Comparison of ENCODE assay signal across 28 mouse cellular contexts in the genomic region with DNA sequence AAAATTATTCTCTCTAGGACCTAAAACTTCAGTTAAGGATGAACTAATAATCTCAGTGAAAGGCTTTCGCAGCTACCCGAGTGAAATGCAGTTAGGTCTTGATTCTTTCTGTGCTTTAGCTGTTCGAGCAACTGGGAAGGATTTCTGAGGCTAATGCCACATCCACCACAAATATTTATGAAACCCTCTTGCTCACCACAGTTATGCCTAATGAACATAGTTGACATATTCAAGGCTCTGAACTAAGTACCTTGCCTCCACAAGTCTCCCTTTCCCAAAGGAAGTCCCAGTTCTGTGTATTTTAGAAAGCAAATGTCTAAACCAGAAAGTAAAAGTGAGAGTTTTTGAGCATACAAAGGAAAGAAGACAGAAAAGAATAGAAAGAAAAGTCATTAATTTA.
DNase-seq lines count a peak whose midpoint lies in the region; ATAC-seq and TF ChIP-seq lines count a peak whose summit lies in the region.
"Had no signal": no experiment of that assay in that cellular context is flagged by ENCODE, and none has a peak within 500 bp of the region (broad histone marks: within the 10 kb centered on the region; RNA-seq: fewer than 3 reads in every experiment).

No protein-coding gene starts in this region.

- H3K27ac ChIP-seq in limb, embryonic 14.5 days (replicated peaks; ENCODE audit: low read depth, low read length) = no peak overlapping the region
- no peak overlapping the region for H3K27ac ChIP-seq in limb, embryonic 10.5 days
- H3K27ac ChIP-seq: embryonic facial prominence, embryonic 12.5 days; forebrain, embryonic 15.5 days; heart, embryonic 15.5 days; hindbrain, embryonic 10.5 days; hindbrain, embryonic 13.5 days; intestine, embryonic 15.5 days had no signal

- no peak overlapping the region for H3K9ac ChIP-seq in limb, embryonic 14.5 days (ENCODE audit: low read depth, low read length, severe bottlenecking)
- H3K9ac ChIP-seq: embryonic facial prominence, embryonic 12.5 days; forebrain, embryonic 15.5 days; heart, embryonic 12.5 days; heart, embryonic 15.5 days; hindbrain, embryonic 13.5 days; intestine, embryonic 15.5 days had no signal

- no peak for ATAC-seq in limb, embryonic 14.5 days (ENCODE audit: low FRiP score, low read depth)
- ATAC-seq: activated CD4-positive, CD25-positive, alpha-beta regulatory T cell, adult 4 months; hindbrain, embryonic 16.5 days; intestine, embryonic 15.5 days had no signal

- no peaks in the 10 kb centered on the region for H3K36me3 ChIP-seq in limb, embryonic 14.5 days (ENCODE audit: control insufficient read depth, insufficient read depth, low read length)
- no peaks in the 10 kb centered on the region for H3K36me3 ChIP-seq in limb, embryonic 10.5 days
- no peaks in the 10 kb centered on the region for H3K36me3 ChIP-seq in myocyte (ENCODE audit: control insufficient read depth, insufficient read depth)
- H3K36me3 ChIP-seq: embryonic facial prominence, embryonic 12.5 days; forebrain, embryonic 15.5 days; heart, embryonic 12.5 days; heart, embryonic 15.5 days; hindbrain, embryonic 10.5 days; hindbrain, embryonic 13.5 days; intestine, embryonic 15.5 days had no signal

- H3K4me2 ChIP-seq in limb, embryonic 14.5 days (replicated peaks; ENCODE audit: low read depth, low read length, severe bottlenecking) = no peak overlapping the region
- peak overlapping the region; percentile 4 for H3K4me2 ChIP-seq in myocyte (ENCODE audit: low read depth)
- H3K4me2 ChIP-seq: embryonic facial prominence, embryonic 12.5 days; forebrain, embryonic 15.5 days; heart, embryonic 12.5 days; heart, embryonic 15.5 days; hindbrain, embryonic 13.5 days; intestine, embryonic 15.5 days had no signal

- 73% methylated on average over 3 of the region's 3 CpGs for WGBS in limb, embryonic 14.5 days
- WGBS in limb, embryonic 10.5 days = 92% methylated on average over 3 of the region's 3 CpGs

- H3K4me3 ChIP-seq in limb, embryonic 14.5 days (replicated peaks; ENCODE audit: low read length) = no peak overlapping the region
- H3K4me3 ChIP-seq in limb, embryonic 10.5 days = no peak overlapping the region
- no peak overlapping the region for H3K4me3 ChIP-seq in myocyte
- H3K4me3 ChIP-seq: embryonic facial prominence, embryonic 12.5 days; erythroblast, embryonic 14.5 days; forebrain, embryonic 15.5 days; heart, embryonic 12.5 days; heart, embryonic 15.5 days; hindbrain, embryonic 10.5 days; hindbrain, embryonic 13.5 days; intestine, embryonic 15.5 days had no signal

- no peak for TF ChIP-seq POLR2A in limb, embryonic 14.5 days (IDR thresholded peaks at IDR 0.05; ENCODE audit: borderline replicate concordance, extremely low read depth, insufficient read depth, insufficient read length)
- no peak for TF ChIP-seq POLR2A in myocyte (IDR thresholded peaks at IDR 0.05; ENCODE audit: insufficient read length, low read depth)

- peak; percentile 8 for DNase-seq in limb, embryonic 14.5 days (ENCODE audit: low spot score)
- no peak for DNase-seq in limb, embryonic 10.5 days (ENCODE audit: low spot score)
- DNase-seq in lung, postnatal 36 days = peak; percentile 38
- no peak for DNase-seq in lung, postnatal 4 days
- DNase-seq in NIH3T3 (ENCODE audit: low read depth) = peak; percentile 59
- no peak for DNase-seq in cerebellum, postnatal 4 days (ENCODE audit: low spot score in 2 of 2)
- DNase-seq in natural killer cell, adult 2 months (ENCODE audit: low spot score in 2 of 2) = no peak
- DNase-seq: adrenal gland, adult 8-10 months; adrenal gland, postnatal 25 days; cerebellum, adult 18-20 months; cerebellum, adult 9-10 months; cerebellum, postnatal 25 days; gastrocnemius, postnatal 25 days; heart, adult 18-20 months; heart, postnatal 10 days; heart, postnatal 36 days; kidney, adult 11 months had no signal

- H3K79me2 ChIP-seq in myocyte (ENCODE audit: control insufficient read depth, insufficient read depth) = no peaks in the 10 kb centered on the region

- no peaks in the 10 kb centered on the region for H3K27me3 ChIP-seq in limb, embryonic 14.5 days (ENCODE audit: control insufficient read depth, insufficient read depth, low read length)
- H3K27me3 ChIP-seq in limb, embryonic 10.5 days (ENCODE audit: low read depth, poor library complexity, severe bottlenecking) = 0 out of 2 replicates have a peak, but pooled peaks cover 4% of the 10 kb centered on the region
- H3K27me3 ChIP-seq in myocyte (ENCODE audit: control insufficient read depth, insufficient read depth, insufficient read length) = no peaks in the 10 kb centered on the region
- H3K27me3 ChIP-seq: embryonic facial prominence, embryonic 12.5 days; forebrain, embryonic 15.5 days; heart, embryonic 12.5 days; heart, embryonic 15.5 days; hindbrain, embryonic 13.5 days; intestine, embryonic 15.5 days had no signal

- H3K9me3 ChIP-seq in limb, embryonic 14.5 days (ENCODE audit: control insufficient read depth, low read length) = no peaks in the 10 kb centered on the region
- H3K9me3 ChIP-seq in limb, embryonic 10.5 days (replicated peaks) = no peaks in the 10 kb centered on the region
- H3K9me3 ChIP-seq: embryonic facial prominence, embryonic 12.5 days; forebrain, embryonic 15.5 days; heart, embryonic 12.5 days; heart, embryonic 15.5 days; hindbrain, embryonic 10.5 days; hindbrain, embryonic 13.5 days; intestine, embryonic 15.5 days had no signal

- no peaks in the 10 kb centered on the region for H3K4me1 ChIP-seq in limb, embryonic 14.5 days (ENCODE audit: control insufficient read depth, insufficient read depth, low read length)
- H3K4me1 ChIP-seq in limb, embryonic 10.5 days = no peaks in the 10 kb centered on the region
- H3K4me1 ChIP-seq: embryonic facial prominence, embryonic 12.5 days; heart, embryonic 12.5 days; heart, embryonic 15.5 days; intestine, embryonic 15.5 days had no signal

- H3ac ChIP-seq in myocyte (ENCODE audit: control insufficient read depth, insufficient read length) = no peak overlapping the region

TF ChIP-seq in myocyte, 11 proteins besides CTCF, POLR2A, EP300 and RAD21:
- TF ChIP-seq CEBPB (IDR thresholded peaks at IDR 0.05; ENCODE audit: insufficient read depth, poor library complexity, severe bottlenecking) (0 out of 2 replicates have a peak, but pooled peaks have one; percentile 3), SRF (IDR thresholded peaks at IDR 0.05; ENCODE audit: control insufficient read depth, insufficient read length, low read depth) (no peak), MYOG (IDR thresholded peaks at IDR 0.05; ENCODE audit: control insufficient read depth in 1 of 3, insufficient read depth in 1 of 3, insufficient read length in 2 of 3, low read depth in 2 of 3) (peak in 1 of 3 experiments; percentile 9)

Comparison
In these comparisons a context has a peak if more than half of its experiments do, and no peak if none do; other contexts are left out.
1. DNase-seq: peak in limb, embryonic 14.5 days (single experiment), lung, postnatal 36 days (single experiment) and NIH3T3 (single experiment); none in limb, embryonic 10.5 days (single experiment), lung, postnatal 4 days (0 of 2), cerebellum, postnatal 4 days (0 of 2) and natural killer cell, adult 2 months (0 of 2).